14 mouse cellular contexts compared by ENCODE assay signal in the genomic region with DNA sequence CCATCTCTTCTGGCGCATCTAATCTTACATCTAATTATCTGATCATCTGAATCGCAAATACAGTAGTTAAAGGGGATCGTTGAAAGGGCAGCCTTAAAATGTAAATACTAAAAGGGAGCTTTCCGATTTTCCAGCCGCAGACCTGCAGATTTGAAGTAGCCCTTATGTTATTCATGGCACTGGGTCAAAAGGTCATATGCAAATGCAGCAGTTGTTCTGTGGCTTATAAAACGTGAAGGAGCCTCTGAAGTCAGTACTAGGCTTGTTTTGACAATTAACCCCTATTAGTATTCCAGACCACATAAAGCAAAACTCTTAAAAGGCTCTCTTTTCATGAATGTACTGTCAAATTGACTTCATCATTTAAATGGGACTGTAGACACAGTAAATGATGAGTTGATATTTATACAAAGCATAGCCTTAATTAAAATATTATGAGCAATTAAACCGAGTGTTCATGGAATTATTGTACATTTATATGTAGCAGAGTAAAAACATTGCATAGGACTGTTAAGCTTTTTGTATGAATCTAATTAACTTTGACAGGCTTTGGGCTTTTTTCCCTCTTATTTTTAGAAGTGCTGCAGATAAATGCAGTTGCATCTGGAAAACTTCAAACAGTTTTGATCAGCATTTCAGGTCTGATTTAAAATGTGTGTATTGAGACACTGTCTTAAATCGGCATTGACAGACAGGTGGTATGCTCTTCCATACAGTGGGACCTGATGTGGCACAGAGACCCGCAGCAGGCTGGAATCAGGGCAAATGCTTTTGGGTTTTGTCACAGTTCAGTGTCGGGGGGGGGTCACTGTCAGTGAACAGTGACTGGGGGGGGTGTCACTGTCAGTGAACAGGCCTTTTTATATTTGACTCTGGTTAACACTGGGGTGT. TPM values are rescaled to one million over a fixed set of nuclear protein-coding genes. Genes with fewer than 3 reads are reported as not detected.
A peak's percentile ranks its signal among the peaks of the same experiment; 100 is the strongest.
DNase-seq lines count a peak whose midpoint lies in the region; ATAC-seq lines count a peak whose summit lies in the region.
"Had no signal": no experiment of that assay in that cellular context is flagged by ENCODE, and none has a peak within 500 bp of the region (broad histone marks: within the 10 kb centered on the region; RNA-seq: fewer than 3 reads in every experiment).

No protein-coding gene starts in this region.

- peak; percentile 77 for ATAC-seq in forebrain, embryonic 11.5 days (replicated peaks; ENCODE audit: low FRiP score)
- ATAC-seq in hindbrain, embryonic 15.5 days (ENCODE audit: low FRiP score, low read depth): peak; percentile 59; the same call in 1 of the 2 replicates
- ATAC-seq in neural tube, embryonic 12.5 days (ENCODE audit: low FRiP score, low read depth): peak; percentile 87
- ATAC-seq: liver, postnatal 0 days had no signal

- WGBS in forebrain, embryonic 11.5 days: 14% methylated on average over 10 of the region's 10 CpGs
- WGBS in hindbrain, embryonic 15.5 days: 11% methylated on average over 10 of the region's 10 CpGs
- WGBS in neural tube, embryonic 12.5 days: 8% methylated on average over 10 of the region's 10 CpGs

- no peak overlapping the region for H3K4me3 ChIP-seq in forebrain, embryonic 11.5 days (ENCODE audit: low read depth, low read length)
- H3K4me3 ChIP-seq in hindbrain, embryonic 15.5 days: no peak overlapping the region
- no peak overlapping the region for H3K4me3 ChIP-seq in neural tube, embryonic 12.5 days
- H3K4me3 ChIP-seq: heart, embryonic 15.5 days; megakaryocyte, embryonic 14.5 days had no signal

- peak overlapping the region; percentile 25; the same call in 1 of the 2 replicates for H3K27ac ChIP-seq in forebrain, embryonic 11.5 days (ENCODE audit: low read depth, low read length)
- H3K27ac ChIP-seq in hindbrain, embryonic 15.5 days (replicated peaks): no peak overlapping the region
- no peak overlapping the region for H3K27ac ChIP-seq in neural tube, embryonic 12.5 days
- H3K27ac ChIP-seq: heart, embryonic 15.5 days had no signal

- H3K36me3 ChIP-seq in forebrain, embryonic 11.5 days (ENCODE audit: control insufficient read depth, insufficient read depth, low read length): no peaks in the 10 kb centered on the region
- no peaks in the 10 kb centered on the region for H3K36me3 ChIP-seq in hindbrain, embryonic 15.5 days
- no peaks in the 10 kb centered on the region for H3K36me3 ChIP-seq in neural tube, embryonic 12.5 days
- H3K36me3 ChIP-seq: heart, embryonic 15.5 days had no signal

- H3K9me3 ChIP-seq in forebrain, embryonic 11.5 days (ENCODE audit: control insufficient read depth, low read length): no peaks in the 10 kb centered on the region
- H3K9me3 ChIP-seq in hindbrain, embryonic 15.5 days: no peaks in the 10 kb centered on the region
- no peaks in the 10 kb centered on the region for H3K9me3 ChIP-seq in neural tube, embryonic 12.5 days
- H3K9me3 ChIP-seq: heart, embryonic 15.5 days had no signal

- peak overlapping the region; percentile 18; the same call in 1 of the 2 replicates for H3K4me2 ChIP-seq in forebrain, embryonic 11.5 days (ENCODE audit: low read depth, low read length, severe bottlenecking)
- no peak overlapping the region; the same call in 1 of the 2 replicates for H3K4me2 ChIP-seq in hindbrain, embryonic 15.5 days
- peak overlapping the region; percentile 45 for H3K4me2 ChIP-seq in neural tube, embryonic 12.5 days (replicated peaks)
- H3K4me2 ChIP-seq: heart, embryonic 15.5 days had no signal

- peaks cover 11% of the 10 kb centered on the region for H3K4me1 ChIP-seq in forebrain, embryonic 11.5 days (replicated peaks; ENCODE audit: control insufficient read depth, insufficient read depth, low read length)
- H3K4me1 ChIP-seq in hindbrain, embryonic 15.5 days (replicated peaks): peaks cover 29% of the 10 kb centered on the region
- H3K4me1 ChIP-seq in neural tube, embryonic 12.5 days: peaks cover 32% of the 10 kb centered on the region
- H3K4me1 ChIP-seq: heart, embryonic 15.5 days; megakaryocyte, embryonic 14.5 days had no signal

- no peaks in the 10 kb centered on the region for H3K27me3 ChIP-seq in forebrain, embryonic 11.5 days (ENCODE audit: control insufficient read depth, insufficient read depth, low read length)
- no peaks in the 10 kb centered on the region; the same call in 1 of the 2 replicates for H3K27me3 ChIP-seq in hindbrain, embryonic 15.5 days
- H3K27me3 ChIP-seq in neural tube, embryonic 12.5 days (replicated peaks): no peaks in the 10 kb centered on the region
- H3K27me3 ChIP-seq: heart, embryonic 15.5 days; megakaryocyte, embryonic 14.5 days had no signal

- peak; percentile 67 for DNase-seq in embryo, embryonic 10 days (ENCODE audit: low spot score)
- DNase-seq in forebrain, embryonic 11.5 days (ENCODE audit: low spot score): no peak
- no peak for DNase-seq in frontal cortex, postnatal 25 days (ENCODE audit: low spot score in 2 of 2)
- DNase-seq in urinary bladder, postnatal 25 days (ENCODE audit: low spot score): no peak
- no peak for DNase-seq in layer of hippocampus, adult 11-12 months (ENCODE audit: low spot score)
- DNase-seq: cerebellum, adult 9-11 months; gastrocnemius, postnatal 14 days; liver, postnatal 0 days had no signal

- H3K9ac ChIP-seq in forebrain, embryonic 11.5 days (ENCODE audit: low read length): no peak overlapping the region
- no peak overlapping the region for H3K9ac ChIP-seq in hindbrain, embryonic 15.5 days
- H3K9ac ChIP-seq in neural tube, embryonic 12.5 days: no peak overlapping the region
- H3K9ac ChIP-seq: heart, embryonic 15.5 days; liver, postnatal 0 days had no signal

RNA-seq across cellular contexts. Expression of gene Egfem1, which starts 54.5 kb away (rescaled TPM):
- polyA plus RNA-seq in forebrain, embryonic 11.5 days (2014; fragmentation: Nextera tagmentation; extraction: Ambion mirVana): 6.8 and 7.8 TPM in 2 replicates
- polyA plus RNA-seq in hindbrain, embryonic 15.5 days (2015; fragmentation: Nextera tagmentation; extraction: Ambion mirVana): 4.6 and 4.7 TPM in 2 replicates
- polyA plus RNA-seq in neural tube, embryonic 12.5 days (2016; fragmentation: Nextera tagmentation; extraction: Ambion mirVana): 4.9 and 6.5 TPM in 2 replicates
- polyA plus RNA-seq: large intestine, adult 2 months; small intestine, adult 2 months had no signal
